Mouse (Mus musculus) limb, embryonic 10.5 days (tissue): ENCODE data around the gene Magoh. TPM values are rescaled to one million over a fixed set of nuclear protein-coding genes. Genes with fewer than 3 reads are reported as not detected.

Source experiments
- DNase-seq: peaks from one replicate; pipeline ENCODE4 v3.0.0-alpha.2; 2017; ENCODE audit warnings: low spot score
- H3K27ac ChIP-seq: fragments of 300-500 bp; sonication (generic); 2 replicates; pipeline ENCODE4 v1.5.1; 2016; ENCODE audit warnings: mild to moderate bottlenecking
- H3K27me3 ChIP-seq: fragments of 300-500 bp; sonication (generic); 2 replicates; pipeline ENCODE4 v1.6.1; 2016; ENCODE audit warnings: low read depth, mild to moderate bottlenecking; ENCODE audit not compliant: poor library complexity, severe bottlenecking
- H3K36me3 ChIP-seq: fragments of 300-500 bp; sonication (generic); 2 replicates; pipeline ENCODE4 v1.6.1; 2016; ENCODE audit warnings: mild to moderate bottlenecking, moderate library complexity
- H3K4me1 ChIP-seq: fragments of 300-500 bp; sonication (generic); 2 replicates; pipeline ENCODE4 v1.6.1; 2016
- H3K4me3 ChIP-seq: fragments of 300-500 bp; sonication (generic); 2 replicates; pipeline ENCODE4 v1.5.1; 2016; ENCODE audit warnings: mild to moderate bottlenecking, moderate library complexity
- H3K9me3 ChIP-seq: fragments of 300-500 bp; sonication (generic); replicated peaks from 2 replicates; pipeline ENCODE4 v1.6.1; 2016; ENCODE audit warnings: mild to moderate bottlenecking
- WGBS: fragments of 180-500 bp; shearing (Covaris S2); methylation state at CpG from one replicate; pipeline ENCODE4 v1.1.7; 2016; 5-methylcytosine and 5-hydroxymethylcytosine counted together
- polyA plus RNA-seq: library from polyadenylated mRNA; unstranded; fragments of >200 nt; fragmentation: Nextera tagmentation; extraction: Ambion mirVana; gene quantifications from 2 replicates; pipeline ENCODE4 v1.2.1, GENCODE M21; 2016

The Magoh gene
- polyA plus RNA-seq, 1 experiment from 2014 or later, result 242 TPM

DNA sequence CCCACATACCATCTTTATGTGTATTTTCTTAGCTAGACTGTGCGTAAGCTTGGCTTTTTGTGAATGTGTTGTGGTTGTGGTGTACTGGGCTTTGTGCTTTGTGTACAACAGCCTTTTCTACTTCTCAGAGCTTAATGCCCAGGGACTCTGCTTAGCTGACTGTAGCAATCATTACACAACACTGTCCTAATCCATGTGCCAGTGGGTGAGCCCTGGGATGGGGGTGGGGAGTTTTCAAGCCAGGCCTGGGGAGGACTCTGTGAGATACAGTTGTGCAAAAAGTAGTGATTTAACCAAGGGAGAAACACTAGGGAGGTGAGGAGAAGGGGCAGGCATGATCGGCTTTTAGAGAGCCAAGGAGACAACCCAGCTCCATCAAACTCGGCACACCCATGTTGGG, 20.7 kb downstream of the Magoh start:
- no peaks in the 10 kb centered on the region for H3K4me1 ChIP-seq
- H3K4me3 ChIP-seq, result no peak overlapping the region
- WGBS, result 90% methylated on average over 3 of the region's 3 CpGs
- DNase-seq, result no peak
- H3K36me3 ChIP-seq, result peaks cover 78% of the 10 kb centered on the region
- H3K9me3 ChIP-seq, result no peaks in the 10 kb centered on the region
- no peak overlapping the region for H3K27ac ChIP-seq
- no peaks in the 10 kb centered on the region for H3K27me3 ChIP-seq

DNA sequence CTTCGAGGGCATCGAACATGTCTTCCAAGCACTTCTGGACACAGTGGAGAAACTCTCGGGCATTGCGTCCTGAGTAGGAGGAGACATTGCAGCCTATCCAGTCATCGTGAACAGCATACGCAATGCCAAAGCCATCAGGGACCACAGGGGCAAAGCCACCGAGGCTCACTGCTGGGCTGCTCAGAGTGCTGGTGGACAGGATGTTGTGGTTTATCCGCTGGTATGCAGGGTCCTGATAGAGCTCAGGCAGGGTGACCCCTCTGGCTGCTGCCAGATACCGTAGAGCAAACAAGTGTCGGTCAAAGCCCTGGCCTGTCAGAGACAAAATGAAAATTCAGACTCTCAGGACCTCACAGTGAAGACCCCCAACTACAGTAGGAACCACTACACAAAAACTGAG, 24.7 kb downstream of the Magoh start:
- 92% methylated on average over 10 of the region's 10 CpGs for WGBS
- DNase-seq, result no peak
- Histone ChIP-seq H3K27ac (no peak overlapping the region), H3K4me1 (no peaks in the 10 kb centered on the region), H3K36me3 (peaks cover 72% of the 10 kb centered on the region), H3K4me3 (no peak overlapping the region), H3K27me3 (no peaks in the 10 kb centered on the region), H3K9me3 (no peaks in the 10 kb centered on the region)

DNA sequence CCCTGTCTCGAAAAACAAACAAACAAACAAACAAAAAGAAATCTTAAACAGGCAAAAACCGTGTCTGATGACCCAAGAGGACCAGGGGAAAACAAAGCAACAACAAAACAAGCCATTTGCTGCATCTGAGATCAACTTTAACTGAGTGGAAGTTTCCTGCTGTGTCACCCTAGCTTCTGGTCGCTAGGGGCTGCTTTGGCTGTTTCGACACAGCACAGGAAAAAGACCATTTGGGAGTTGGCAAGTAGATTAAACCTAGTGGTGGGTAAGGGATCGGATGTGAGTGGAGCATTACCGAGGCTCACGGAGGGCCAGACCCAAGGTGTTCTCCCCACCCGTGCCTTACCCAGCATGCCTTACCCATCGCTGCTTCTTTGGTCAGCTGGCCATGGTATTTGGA, 27.0 kb downstream of the Magoh start:
- Histone ChIP-seq H3K9me3 (no peaks in the 10 kb centered on the region), H3K36me3 (peaks cover 81% of the 10 kb centered on the region), H3K4me3 (no peak overlapping the region), H3K4me1 (no peaks in the 10 kb centered on the region), H3K27ac (no peak overlapping the region), H3K27me3 (no peaks in the 10 kb centered on the region)
- WGBS, result 94% methylated on average over 9 of the region's 9 CpGs
- DNase-seq, result no peak

GRCm38 (mm10) chr4:107910020-107910419, 30.5 kb downstream of the Magoh start:
- 95% methylated on average over 4 of the region's 4 CpGs for WGBS
- H3K4me1 ChIP-seq, result peaks cover 4% of the 10 kb centered on the region; the same call in 1 of the 2 replicates
- no peak overlapping the region for H3K27ac ChIP-seq
- DNase-seq, result no peak
- H3K9me3 ChIP-seq, result no peaks in the 10 kb centered on the region
- no peak overlapping the region for H3K4me3 ChIP-seq
- peaks cover 82% of the 10 kb centered on the region for H3K36me3 ChIP-seq
- H3K27me3 ChIP-seq, result no peaks in the 10 kb centered on the region

GRCm38 (mm10) chr4:107920336-107920735, 40.8 kb downstream of the Magoh start:
- Histone ChIP-seq H3K27me3 (no peaks in the 10 kb centered on the region), H3K9me3 (no peaks in the 10 kb centered on the region), H3K36me3 (peaks cover 9% of the 10 kb centered on the region; the same call in 1 of the 2 replicates), H3K4me1 (peaks cover 14% of the 10 kb centered on the region), H3K4me3 (no peak overlapping the region), H3K27ac (no peak overlapping the region)
- WGBS, result 98% methylated on average over 2 of the region's 2 CpGs
- no peak for DNase-seq

DNA sequence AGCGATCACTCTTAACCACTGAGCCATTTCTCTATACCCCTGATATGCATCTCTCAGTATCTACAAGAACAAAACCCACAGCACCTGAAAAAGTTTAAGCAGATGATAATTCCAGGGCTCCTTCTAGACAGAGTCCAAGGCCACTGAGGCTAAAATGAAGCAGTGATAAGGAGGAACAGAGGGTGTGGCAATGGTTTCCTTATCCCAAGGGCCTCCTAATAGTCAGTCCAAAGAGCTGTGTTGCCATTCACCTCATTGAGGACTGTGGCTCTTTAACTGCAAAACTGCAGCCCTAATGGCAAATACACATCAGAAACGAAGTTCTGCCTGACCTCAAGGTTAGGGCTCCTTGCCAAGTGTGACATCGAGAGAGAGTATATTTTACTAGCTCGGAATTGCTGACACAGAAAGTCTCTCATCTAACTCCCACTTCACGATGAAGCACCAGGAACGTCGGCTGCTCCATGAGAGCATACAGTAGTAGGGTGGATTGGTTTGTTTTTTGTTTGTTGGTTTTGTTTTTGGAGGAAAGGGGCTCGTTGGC, 41.7 kb downstream of the Magoh start:
- no peak for DNase-seq
- 91% methylated on average over 8 of the region's 8 CpGs for WGBS
- Histone ChIP-seq H3K36me3 (peaks cover 9% of the 10 kb centered on the region; the same call in 1 of the 2 replicates), H3K9me3 (no peaks in the 10 kb centered on the region), H3K4me3 (no peak overlapping the region), H3K4me1 (peaks cover 14% of the 10 kb centered on the region), H3K27ac (no peak overlapping the region), H3K27me3 (no peaks in the 10 kb centered on the region)

GRCm38 (mm10) chr4:107921952-107922351, 42.4 kb downstream of the Magoh start:
- Histone ChIP-seq H3K4me1 (peaks cover 14% of the 10 kb centered on the region), H3K4me3 (no peak overlapping the region), H3K9me3 (no peaks in the 10 kb centered on the region), H3K27ac (no peak overlapping the region), H3K27me3 (no peaks in the 10 kb centered on the region), H3K36me3 (peaks cover 9% of the 10 kb centered on the region; the same call in 1 of the 2 replicates)
- 83% methylated on average over 4 of the region's 4 CpGs for WGBS
- no peak for DNase-seq

DNA sequence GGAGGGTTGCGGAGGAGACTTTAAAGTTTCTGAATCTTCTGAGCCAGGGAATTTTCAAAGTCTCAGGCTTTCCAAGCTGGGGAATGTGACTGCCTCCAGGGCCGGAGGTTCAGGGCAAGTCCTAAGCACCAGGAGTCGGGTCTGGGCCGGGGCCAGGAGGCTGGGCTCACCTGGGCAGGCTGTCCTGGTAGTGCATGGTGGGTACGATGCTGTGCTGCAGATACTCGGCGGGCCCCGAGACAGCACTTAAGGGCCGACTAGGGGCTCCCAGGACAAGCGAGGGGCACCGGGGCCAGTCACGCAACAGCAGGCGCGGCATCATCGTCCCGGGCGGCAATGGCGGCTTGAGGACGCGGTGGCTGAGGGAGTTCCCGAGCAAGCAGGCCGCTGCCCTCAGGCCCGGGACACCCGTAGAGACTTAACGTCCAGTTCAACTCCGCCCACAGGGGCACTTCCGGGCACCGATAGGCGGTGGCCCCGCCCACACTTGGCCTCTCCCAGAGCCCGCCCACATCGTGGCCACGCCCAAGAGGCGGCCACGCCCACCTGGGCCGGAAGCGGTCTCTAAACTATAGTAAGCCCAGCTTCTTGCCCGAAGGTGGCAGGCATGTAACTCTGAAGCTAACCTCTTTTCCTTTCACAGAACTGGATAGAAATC, 43.7 kb downstream of the Magoh start, which contains the start of gene Cpt2:
Gene Cpt2, minus strand, starts transcription at position 466 of the 658 bp plus-strand sequence.
- WGBS, result 2% methylated on average over 38 of the region's 38 CpGs
- Histone ChIP-seq H3K4me1 (peaks cover 14% of the 10 kb centered on the region), H3K27me3 (no peaks in the 10 kb centered on the region), H3K4me3 (peak within 1 kb of the TSS; percentile 87), H3K27ac (peak within 1 kb of the TSS; percentile 93), H3K9me3 (no peaks in the 10 kb centered on the region), H3K36me3 (peaks cover 9% of the 10 kb centered on the region; the same call in 1 of the 2 replicates)
- peak; percentile 98 for DNase-seq

- no peaks in the 10 kb centered on the region for H3K9me3 ChIP-seq
- H3K4me3 ChIP-seq, result peak overlapping the region; percentile 87
- WGBS, result 53% methylated on average over 7 of the region's 7 CpGs
- H3K4me1 ChIP-seq, result peaks cover 14% of the 10 kb centered on the region
- DNase-seq, result no peak
- no peaks in the 10 kb centered on the region for H3K27me3 ChIP-seq
- H3K36me3 ChIP-seq, result peaks cover 9% of the 10 kb centered on the region; the same call in 1 of the 2 replicates
- peak overlapping the region; percentile 93 for H3K27ac ChIP-seq
Observed at GRCm38 (mm10) chr4:107923803-107924194, 44.2 kb downstream of the Magoh start.

GRCm38 (mm10) chr4:107928269-107928668, 48.7 kb downstream of the Magoh start:
- Histone ChIP-seq H3K9me3 (no peaks in the 10 kb centered on the region), H3K36me3 (no peaks in the 10 kb centered on the region), H3K27ac (no peak overlapping the region), H3K27me3 (no peaks in the 10 kb centered on the region), H3K4me3 (no peak overlapping the region), H3K4me1 (no peaks in the 10 kb centered on the region)
- 74% methylated on average over 2 of the region's 2 CpGs for WGBS
- no peak for DNase-seq

DNA sequence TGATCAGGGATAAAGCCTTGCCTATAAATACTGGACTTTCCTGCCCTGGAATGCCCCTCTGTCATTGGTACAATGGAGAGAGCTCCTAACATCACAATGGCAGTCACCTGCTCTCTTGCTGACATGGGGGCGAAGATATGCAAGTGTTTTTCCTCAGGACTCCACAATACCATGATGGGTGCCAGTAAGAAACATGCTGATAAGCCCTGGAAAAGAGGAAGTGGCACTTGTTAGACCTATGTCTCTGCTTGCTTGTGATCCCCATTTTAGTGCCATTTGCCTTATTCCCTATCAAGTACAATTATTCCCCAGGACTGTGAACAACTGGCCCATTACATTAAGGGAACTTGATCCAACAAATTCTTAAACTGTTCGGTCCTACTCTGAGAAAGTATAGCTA, 49.2 kb downstream of the Magoh start:
- Histone ChIP-seq H3K4me3 (no peak overlapping the region), H3K27ac (no peak overlapping the region), H3K27me3 (no peaks in the 10 kb centered on the region), H3K4me1 (no peaks in the 10 kb centered on the region), H3K36me3 (no peaks in the 10 kb centered on the region), H3K9me3 (no peaks in the 10 kb centered on the region)
- 85% methylated on average over 2 of the region's 2 CpGs for WGBS
- no peak for DNase-seq

DNA sequence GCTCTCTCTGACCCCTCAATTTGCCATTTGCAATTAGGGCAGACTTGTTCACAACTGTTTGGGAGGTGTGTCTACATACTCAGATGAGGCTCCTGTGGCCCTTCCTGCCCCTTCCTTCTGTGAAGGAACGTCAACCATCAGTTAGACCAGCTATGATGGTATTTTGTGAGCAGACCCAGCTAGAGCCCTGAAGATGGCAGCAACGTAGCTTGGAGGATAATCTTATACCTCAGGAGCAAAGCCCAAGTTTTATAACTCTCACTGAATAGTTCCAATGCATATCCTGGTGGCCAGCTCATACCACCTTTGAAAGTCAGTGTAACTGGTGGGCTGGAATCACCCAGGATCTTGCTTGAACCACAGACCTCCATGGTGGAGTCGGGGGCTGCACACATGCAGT, 51.9 kb downstream of the Magoh start:
- Histone ChIP-seq H3K27ac (no peak overlapping the region), H3K27me3 (no peaks in the 10 kb centered on the region), H3K36me3 (no peaks in the 10 kb centered on the region), H3K4me1 (no peaks in the 10 kb centered on the region), H3K9me3 (no peaks in the 10 kb centered on the region), H3K4me3 (no peak overlapping the region)
- DNase-seq, result no peak
- WGBS, result 77% methylated on average over 3 of the region's 3 CpGs

DNA sequence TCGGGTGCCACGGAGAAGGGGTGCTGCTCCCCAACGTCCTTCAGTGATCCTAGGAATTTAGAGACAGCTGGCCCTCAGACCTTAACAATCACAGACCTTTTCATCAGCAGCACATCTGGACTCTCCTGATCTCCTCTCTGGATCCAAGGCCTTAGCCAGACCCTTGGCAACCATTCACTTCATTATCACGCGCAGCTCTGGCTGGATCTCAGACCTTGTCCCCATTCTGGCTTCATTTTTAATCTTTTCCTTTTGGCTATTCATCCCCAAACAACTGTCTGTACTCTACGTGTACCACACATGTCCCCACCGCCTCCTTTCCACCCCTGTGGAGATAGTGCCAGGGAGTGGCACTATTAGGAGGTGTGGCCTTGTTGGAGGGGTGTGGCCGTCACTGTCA, 53.7 kb downstream of the Magoh start:
- WGBS, result 84% methylated on average over 8 of the region's 8 CpGs
- no peak overlapping the region for H3K4me3 ChIP-seq

More for the DNA sequence above, 53.7 kb downstream of the Magoh start:
- Histone ChIP-seq H3K27ac (no peak overlapping the region), H3K36me3 (no peaks in the 10 kb centered on the region), H3K27me3 (no peaks in the 10 kb centered on the region), H3K4me1 (no peaks in the 10 kb centered on the region), H3K9me3 (no peaks in the 10 kb centered on the region)
- no peak for DNase-seq
